21 mouse cellular contexts compared by ENCODE assay signal in genomic region chr10:127100414-127100813, GRCm38 (mm10). TPM values are rescaled to one million over a fixed set of nuclear protein-coding genes. Genes with fewer than 3 reads are reported as not detected.
A peak's percentile ranks its signal among the peaks of the same experiment; 100 is the strongest.
DNase-seq lines count a peak whose midpoint lies in the region; ATAC-seq and TF ChIP-seq lines count a peak whose summit lies in the region.
"Had no signal": no experiment of that assay in that cellular context is flagged by ENCODE, and none has a peak within 500 bp of the region (broad histone marks: within the 10 kb centered on the region; RNA-seq: fewer than 3 reads in every experiment).

No protein-coding gene starts in this region.

- no peak overlapping the region for H3K27ac ChIP-seq in MEL (ENCODE audit: control insufficient read depth, low read depth, low read length)
- H3K27ac ChIP-seq in liver, embryonic 15.5 days (replicated peaks) = 0 out of 2 replicates have a peak overlapping the region, but pooled peaks have one; percentile 51
- H3K27ac ChIP-seq in midbrain, embryonic 14.5 days (replicated peaks; ENCODE audit: low read depth, low read length) = no peak overlapping the region
- H3K27ac ChIP-seq in layer of hippocampus, adult 2 months = no peak overlapping the region
- H3K27ac ChIP-seq: hindbrain, postnatal 0 days; kidney, postnatal 0 days; midbrain, embryonic 10.5 days; neural tube, embryonic 15.5 days had no signal

- H3K9me3 ChIP-seq in MEL (replicated peaks; ENCODE audit: insufficient read depth, low read length) = no peaks in the 10 kb centered on the region
- H3K9me3 ChIP-seq in liver, embryonic 15.5 days (replicated peaks) = no peaks in the 10 kb centered on the region
- H3K9me3 ChIP-seq in midbrain, embryonic 14.5 days (ENCODE audit: control insufficient read depth, low read length) = no peaks in the 10 kb centered on the region
- H3K9me3 ChIP-seq: midbrain, embryonic 10.5 days; neural tube, embryonic 15.5 days had no signal

- no peak overlapping the region for H3K9ac ChIP-seq in MEL (ENCODE audit: control insufficient read depth, low read depth, low read length, poor library complexity, severe bottlenecking)
- H3K9ac ChIP-seq in liver, embryonic 15.5 days = no peak overlapping the region
- no peak overlapping the region for H3K9ac ChIP-seq in midbrain, embryonic 14.5 days (replicated peaks; ENCODE audit: low read length)
- H3K9ac ChIP-seq: neural tube, embryonic 15.5 days had no signal

- peak; percentile 62 for ATAC-seq in liver, embryonic 15.5 days (ENCODE audit: insufficient read depth)
- ATAC-seq in megakaryocyte-erythroid progenitor cell, adult 5-6 weeks (replicated peaks; ENCODE audit: low FRiP score, low TSS enrichment, poor library complexity, severe bottlenecking) = peak; percentile 58
- no peak for ATAC-seq in midbrain, embryonic 14.5 days (ENCODE audit: low FRiP score, low TSS enrichment)
- ATAC-seq: forebrain, embryonic 14.5 days; hindbrain, postnatal 0 days had no signal

- peaks cover 2 to 20% of the 10 kb centered on the region in 2 experiments for H3K4me1 ChIP-seq in MEL (ENCODE audit: control insufficient read depth in 1 of 2, insufficient read depth in 2 of 2, low read length in 2 of 2)
- peaks cover 29% of the 10 kb centered on the region for H3K4me1 ChIP-seq in liver, embryonic 15.5 days (replicated peaks)
- no peaks in the 10 kb centered on the region for H3K4me1 ChIP-seq in midbrain, embryonic 14.5 days (ENCODE audit: control insufficient read depth, insufficient read depth, low read length)
- H3K4me1 ChIP-seq: midbrain, embryonic 10.5 days had no signal

- TF ChIP-seq RAD21 in MEL (IDR thresholded peaks at IDR 0.05; ENCODE audit: low read depth, low read length) = no peak

- WGBS in liver, embryonic 15.5 days (ENCODE audit: insufficient replicate concordance) = 12% methylated on average over 8 of the region's 8 CpGs
- WGBS in midbrain, embryonic 14.5 days = 92% methylated on average over 8 of the region's 8 CpGs

- TF ChIP-seq EP300 in MEL (IDR thresholded peaks at IDR 0.05; ENCODE audit: low read depth in 1 of 2, low read length in 2 of 2) = peak; percentile 24 to 52; a peak in 2 of 4 replicates

- H3K36me3 ChIP-seq in MEL (ENCODE audit: control insufficient read depth in 1 of 2, insufficient read depth in 2 of 2, low read length in 2 of 2) = peaks cover 2 to 7% of the 10 kb centered on the region in 2 experiments; a peak in 2 of 4 replicates
- H3K36me3 ChIP-seq in liver, embryonic 15.5 days (replicated peaks) = peaks cover 46% of the 10 kb centered on the region
- H3K36me3 ChIP-seq in midbrain, embryonic 14.5 days (ENCODE audit: control insufficient read depth, insufficient read depth, low read length) = peaks cover 68% of the 10 kb centered on the region

- H3K4me3 ChIP-seq in MEL (ENCODE audit: control insufficient read depth in 1 of 2, insufficient read depth in 1 of 2, low read depth in 2 of 2, low read length in 2 of 2) = no peak overlapping the region
- H3K4me3 ChIP-seq in liver, embryonic 15.5 days (replicated peaks) = no peak overlapping the region
- H3K4me3 ChIP-seq in midbrain, embryonic 14.5 days (replicated peaks; ENCODE audit: low read depth, low read length) = no peak overlapping the region
- H3K4me3 ChIP-seq in layer of hippocampus, adult 2 months = no peak overlapping the region
- H3K4me3 ChIP-seq: midbrain, embryonic 10.5 days; neural tube, embryonic 15.5 days had no signal

- H3K27me3 ChIP-seq in MEL (ENCODE audit: control insufficient read depth in 1 of 2, insufficient read depth in 2 of 2, low read length in 2 of 2) = no peaks in the 10 kb centered on the region
- no peaks in the 10 kb centered on the region for H3K27me3 ChIP-seq in liver, embryonic 15.5 days
- H3K27me3 ChIP-seq in midbrain, embryonic 14.5 days (ENCODE audit: control insufficient read depth, insufficient read depth, low read length) = no peaks in the 10 kb centered on the region
- H3K27me3 ChIP-seq: neural tube, embryonic 15.5 days had no signal

- no peak for TF ChIP-seq POLR2A in MEL (IDR thresholded peaks at IDR 0.05; ENCODE audit: control insufficient read depth in 1 of 2, insufficient read depth in 1 of 2, low read depth in 1 of 2, low read length in 2 of 2, poor library complexity in 1 of 2)

- TF ChIP-seq CTCF in MEL (IDR thresholded peaks at IDR 0.05 in 2 of 3, conservative IDR thresholded peaks at IDR 0.05 in 1 of 3; ENCODE audit: control insufficient read depth in 1 of 3, insufficient read depth in 1 of 3, low read depth in 2 of 3, low read length in 3 of 3, poor library complexity in 1 of 3, severe bottlenecking in 1 of 3) = no peak
- no peak for TF ChIP-seq CTCF in layer of hippocampus, adult 2 months (conservative IDR thresholded peaks at IDR 0.05)

- no peaks in the 10 kb centered on the region for H3K79me2 ChIP-seq in MEL (ENCODE audit: control insufficient read depth, insufficient read depth, low read length, poor library complexity)

- peak overlapping the region; percentile 13 for H3K4me2 ChIP-seq in liver, embryonic 15.5 days
- no peak overlapping the region for H3K4me2 ChIP-seq in midbrain, embryonic 14.5 days (ENCODE audit: low read length)
- H3K4me2 ChIP-seq: heart, embryonic 11.5 days; neural tube, embryonic 15.5 days had no signal

- no peak for DNase-seq in MEL (ENCODE audit: low read depth, low spot score)
- DNase-seq in liver = peak; percentile 26
- no peak for DNase-seq in midbrain, embryonic 14.5 days
- DNase-seq in kidney, adult 11 months = no peak
- no peak for DNase-seq in layer of hippocampus, adult 2 months (ENCODE audit: low spot score in 2 of 2)
- DNase-seq: adrenal gland, postnatal 36 days; cerebellum, adult 11-12 months; cerebellum, postnatal 14 days; kidney, adult 18-20 months; layer of hippocampus, postnatal 36 days; lung, adult 2 months; lung, postnatal 14 days; right cerebral cortex, adult 18-20 months had no signal

TF ChIP-seq in MEL, 35 proteins besides CTCF, POLR2A, EP300 and RAD21 (continues in another document):
- TF ChIP-seq MYB (IDR thresholded peaks at IDR 0.05; ENCODE audit: low read depth, low read length) (no peak), TBP (IDR thresholded peaks at IDR 0.05; ENCODE audit: low read depth, low read length) (no peak), CHD1 (IDR thresholded peaks at IDR 0.05; ENCODE audit: low read depth, low read length) (no peak), MYC (IDR thresholded peaks at IDR 0.05; ENCODE audit: low read depth, low read length) (no peak)

RNA-seq across cellular contexts. Expression of gene Os9, which starts 20.5 kb away (rescaled TPM):
- total RNA-seq in MEL (2012; rRNA removed) = 41.5 and 42.4 TPM in 2 replicates
- 10 to 100 TPM in 1 of 2 experiments, not detected in 1; 60.4 TPM for polyA plus RNA-seq in MEL (2012; ENCODE audit: insufficient read depth in 1 of 2, insufficient read length in 2 of 2, low read depth in 1 of 2, low replicate concordance in 2 of 2, missing spikeins in 1 of 2)
- 54.0 and 58.1 TPM in 2 replicates for polyA plus RNA-seq in liver, embryonic 15.5 days (2015; fragmentation: Nextera tagmentation; extraction: Ambion mirVana)
- 55.8 and 64.5 TPM in 2 replicates for total RNA-seq in megakaryocyte-erythroid progenitor cell, adult 5-6 weeks (2014; fragmentation: Nextera tagmentation)
- 152 and 154 TPM in 2 replicates for total RNA-seq in megakaryocyte-erythroid progenitor cell, adult 5-6 weeks (2017)
- 82.1 and 82.7 TPM in 2 replicates for polyA plus RNA-seq in midbrain, embryonic 14.5 days (2014; fragmentation: Nextera tagmentation; extraction: Ambion mirVana)
- total RNA-seq in layer of hippocampus, adult 2 months (2021) = 100 to 1,000 TPM; 100 to 102 TPM

RNA-seq across cellular contexts. Expression of gene Agap2, which starts 25.3 kb away (rescaled TPM):
- total RNA-seq in MEL (2012; rRNA removed) = 0.03 and 0.04 TPM in 2 replicates
- under 1 TPM in 1 of 2 experiments, not detected in 1; 0.46 TPM for polyA plus RNA-seq in MEL (2012; ENCODE audit: insufficient read depth in 1 of 2, insufficient read length in 2 of 2, low read depth in 1 of 2, low replicate concordance in 2 of 2, missing spikeins in 1 of 2)
- 0.35 and 0.67 TPM in 2 replicates for polyA plus RNA-seq in liver, embryonic 15.5 days (2015; fragmentation: Nextera tagmentation; extraction: Ambion mirVana)
- 19.7 and 45.9 TPM in 2 replicates for total RNA-seq in megakaryocyte-erythroid progenitor cell, adult 5-6 weeks (2014; fragmentation: Nextera tagmentation)
- total RNA-seq in megakaryocyte-erythroid progenitor cell, adult 5-6 weeks (2017) = 26.4 and 43.3 TPM in 2 replicates
- polyA plus RNA-seq in midbrain, embryonic 14.5 days (2014; fragmentation: Nextera tagmentation; extraction: Ambion mirVana) = 8.1 and 13.1 TPM in 2 replicates
- 100 to 1,000 TPM; 820 to 844 TPM for total RNA-seq in layer of hippocampus, adult 2 months (2021)

RNA-seq across cellular contexts. Expression of gene Tspan31, which starts 30.4 kb away (rescaled TPM):
- total RNA-seq in MEL (2012; rRNA removed) = 49.7 and 57.2 TPM in 2 replicates
- polyA plus RNA-seq in MEL (2012; ENCODE audit: insufficient read depth in 1 of 2, insufficient read length in 2 of 2, low read depth in 1 of 2, low replicate concordance in 2 of 2, missing spikeins in 1 of 2) = 10 to 100 TPM in 1 of 2 experiments, not detected in 1; 63.1 TPM
- 77.4 and 84.3 TPM in 2 replicates for polyA plus RNA-seq in liver, embryonic 15.5 days (2015; fragmentation: Nextera tagmentation; extraction: Ambion mirVana)
- 43.9 and 73.9 TPM in 2 replicates for total RNA-seq in megakaryocyte-erythroid progenitor cell, adult 5-6 weeks (2014; fragmentation: Nextera tagmentation)
- total RNA-seq in megakaryocyte-erythroid progenitor cell, adult 5-6 weeks (2017) = 28.9 and 55.3 TPM in 2 replicates
- 67.7 and 71.7 TPM in 2 replicates for polyA plus RNA-seq in midbrain, embryonic 14.5 days (2014; fragmentation: Nextera tagmentation; extraction: Ambion mirVana)
- total RNA-seq in layer of hippocampus, adult 2 months (2021) = 10 to 100 TPM; 57.2 to 62.1 TPM

RNA-seq across cellular contexts. Expression of gene Cdk4, which starts 37.1 kb away (rescaled TPM):
- total RNA-seq in MEL (2012; rRNA removed) = 362 and 443 TPM in 2 replicates
- 1,000 to 10,000 TPM in 1 of 2 experiments, 100 to 1,000 TPM in 1; 843 to 1,325 TPM for polyA plus RNA-seq in MEL (2012; ENCODE audit: insufficient read depth in 1 of 2, insufficient read length in 2 of 2, low read depth in 1 of 2, low replicate concordance in 2 of 2, missing spikeins in 1 of 2)
- 338 and 361 TPM in 2 replicates for polyA plus RNA-seq in liver, embryonic 15.5 days (2015; fragmentation: Nextera tagmentation; extraction: Ambion mirVana)
- 656 and 761 TPM in 2 replicates for total RNA-seq in megakaryocyte-erythroid progenitor cell, adult 5-6 weeks (2014; fragmentation: Nextera tagmentation)
- total RNA-seq in megakaryocyte-erythroid progenitor cell, adult 5-6 weeks (2017) = 479 and 664 TPM in 2 replicates
- 1,072 and 1,231 TPM in 2 replicates for polyA plus RNA-seq in midbrain, embryonic 14.5 days (2014; fragmentation: Nextera tagmentation; extraction: Ambion mirVana)
- 10 to 100 TPM; 84.6 to 94.8 TPM for total RNA-seq in layer of hippocampus, adult 2 months (2021)

RNA-seq across cellular contexts. Expression of gene March9, which starts 40.4 kb away (rescaled TPM):
- 2.1 and 2.3 TPM in 2 replicates for total RNA-seq in MEL (2012; rRNA removed)
- polyA plus RNA-seq in MEL (2012; ENCODE audit: insufficient read depth in 1 of 2, insufficient read length in 2 of 2, low read depth in 1 of 2, low replicate concordance in 2 of 2, missing spikeins in 1 of 2) = 1 to 10 TPM in 1 of 2 experiments, not detected in 1; 5.2 TPM
- polyA plus RNA-seq in liver, embryonic 15.5 days (2015; fragmentation: Nextera tagmentation; extraction: Ambion mirVana) = 0.03 TPM in 1 of 2 replicates, not detected in the other
- total RNA-seq in megakaryocyte-erythroid progenitor cell, adult 5-6 weeks (2014; fragmentation: Nextera tagmentation) = not detected in 2 replicates
- not detected in 2 replicates for total RNA-seq in megakaryocyte-erythroid progenitor cell, adult 5-6 weeks (2017)
- 11.8 and 17.4 TPM in 2 replicates for polyA plus RNA-seq in midbrain, embryonic 14.5 days (2014; fragmentation: Nextera tagmentation; extraction: Ambion mirVana)
- 10 to 100 TPM; 19.8 TPM for total RNA-seq in layer of hippocampus, adult 2 months (2021)

Comparison
In these comparisons a context has a peak if more than half of its experiments do, and no peak if none do; other contexts are left out.
1. RNA of gene Agap2, which starts 25.3 kb away (total RNA-seq): 820 to 844 TPM in layer of hippocampus, adult 2 months and 19.7 to 45.9 TPM in megakaryocyte-erythroid progenitor cell, adult 5-6 weeks; 0.03 to 0.04 TPM in MEL; every median in the first group is over 10 times any median in the second.